Mouse (Mus musculus): ENCODE results near the gene Clba1. TPM values are rescaled to one million over a fixed set of nuclear protein-coding genes. Genes with fewer than 3 reads are reported as not detected.

The Clba1 gene
- total and polyA plus RNA-seq, 3 experiments = 4.1 to 14.3 (median 10.2) TPM

- no peak for DNase-seq
Measured at GRCm38 (mm10) chr12:112850344-112850743, 41.6 kb downstream of the Clba1 start.

- DNase-seq = peak; percentile 81
Measured at GRCm38 (mm10) chr12:112851116-112851515, 42.4 kb downstream of the Clba1 start.

GRCm38 (mm10) chr12:112853050-112853729, 44.5 kb downstream of the Clba1 start:
- DNase-seq = no peak

GRCm38 (mm10) chr12:112854610-112855333, 46.0 kb downstream of the Clba1 start:
- DNase-seq = no peak

GRCm38 (mm10) chr12:112856338-112856737, 47.6 kb downstream of the Clba1 start:
- no peak for DNase-seq

- no peak for DNase-seq
Measured at GRCm38 (mm10) chr12:112857021-112857925, 48.5 kb downstream of the Clba1 start.

- DNase-seq = no peak
Measured at GRCm38 (mm10) chr12:112858581-112859336, 50.0 kb downstream of the Clba1 start.

GRCm38 (mm10) chr12:112859930-112860329, 51.2 kb downstream of the Clba1 start:
- DNase-seq = no peak

GRCm38 (mm10) chr12:112860765-112861164, 52.0 kb downstream of the Clba1 start:
- no peak for DNase-seq

GRCm38 (mm10) chr12:112861911-112862321, 53.2 kb downstream of the Clba1 start:
- no peak for DNase-seq

- no peak for DNase-seq
Measured at GRCm38 (mm10) chr12:112864804-112865203, 56.1 kb downstream of the Clba1 start.

Other genes with a start within 250 kb of the Clba1 start
- gene Inf2, start 220.2 kb upstream of the Clba1 start, total RNA-seq (2021) = 10 to 100 TPM; 20.7 to 40.6 TPM
- gene Inf2, start 220.2 kb upstream of the Clba1 start, polyA plus RNA-seq (2012; rRNA removed) = 45.0 and 47.9 TPM in 2 replicates
- 10 to 100 TPM; 10.7 to 39.1 TPM for gene Adssl1, start 188.9 kb upstream of the Clba1 start, total RNA-seq (2021)
- 10.6 and 11.0 TPM in 2 replicates for gene Adssl1, start 188.9 kb upstream of the Clba1 start, polyA plus RNA-seq (2012; rRNA removed)
- 10 to 100 TPM; 23.6 to 53.6 TPM for gene Siva1, start 164.3 kb upstream of the Clba1 start, total RNA-seq (2021)
- 49.1 and 67.3 TPM in 2 replicates for gene Siva1, start 164.3 kb upstream of the Clba1 start, polyA plus RNA-seq (2012; rRNA removed)
- 100 to 1,000 TPM; 267 to 369 TPM for gene Akt1, start 134.1 kb upstream of the Clba1 start, total RNA-seq (2021)
- 291 and 463 TPM in 2 replicates for gene Akt1, start 134.1 kb upstream of the Clba1 start, polyA plus RNA-seq (2012; rRNA removed)
- gene Zbtb42, start 130.1 kb upstream of the Clba1 start, total RNA-seq (2021) = 10 to 100 TPM in 1 of 2 experiments, 1 to 10 TPM in 1; 5.5 to 15.8 TPM
- 25.5 and 32.6 TPM in 2 replicates for gene Zbtb42, start 130.1 kb upstream of the Clba1 start, polyA plus RNA-seq (2012; rRNA removed)
- 10 to 100 TPM; 48.8 to 52.1 TPM for gene Cep170b, start 88.5 kb upstream of the Clba1 start, total RNA-seq (2021)
- 49.0 and 52.5 TPM in 2 replicates for gene Cep170b, start 88.5 kb upstream of the Clba1 start, polyA plus RNA-seq (2012; rRNA removed)
- 10 to 100 TPM; 10.1 to 13.0 TPM for gene Pld4, start 48.3 kb upstream of the Clba1 start, total RNA-seq (2021)
- 28.0 and 29.5 TPM in 2 replicates for gene Pld4, start 48.3 kb upstream of the Clba1 start, polyA plus RNA-seq (2012; rRNA removed)
- gene Ahnak2, start 6.3 kb upstream of the Clba1 start, total RNA-seq (2021) = 10 to 100 TPM in 1 of 2 experiments, 1 to 10 TPM in 1; 3.6 to 10.0 TPM
- gene Ahnak2, start 6.3 kb upstream of the Clba1 start, polyA plus RNA-seq (2012; rRNA removed) = 1.7 and 2.2 TPM in 2 replicates
- 10 to 100 TPM; 11.0 to 13.0 TPM for gene Cdca4, start 20.5 kb downstream of the Clba1 start, total RNA-seq (2021)
- gene Cdca4, start 20.5 kb downstream of the Clba1 start, polyA plus RNA-seq (2012; rRNA removed) = 8.1 and 9.4 TPM in 2 replicates
- under 1 TPM; 0.26 to 0.59 TPM for gene Gpr132, start 59.3 kb downstream of the Clba1 start, total RNA-seq (2021)
- gene Gpr132, start 59.3 kb downstream of the Clba1 start, polyA plus RNA-seq (2012; rRNA removed) = 1.3 TPM in 2 replicates
- 1 to 10 TPM; 3.5 to 6.1 TPM for gene Jag2, start 120.8 kb downstream of the Clba1 start, total RNA-seq (2021)
- gene Jag2, start 120.8 kb downstream of the Clba1 start, polyA plus RNA-seq (2012; rRNA removed) = 12.8 and 25.8 TPM in 2 replicates
- gene Nudt14, start 133.2 kb downstream of the Clba1 start, total RNA-seq (2021) = 10 to 100 TPM; 24.6 to 34.4 TPM
- 35.4 and 45.9 TPM in 2 replicates for gene Nudt14, start 133.2 kb downstream of the Clba1 start, polyA plus RNA-seq (2012; rRNA removed)
- 10 to 100 TPM; 14.6 to 24.7 TPM for gene Btbd6, start 167.5 kb downstream of the Clba1 start, total RNA-seq (2021)
- 165 and 232 TPM in 2 replicates for gene Btbd6, start 167.5 kb downstream of the Clba1 start, polyA plus RNA-seq (2012; rRNA removed)
- gene Brf1, start 191.8 kb downstream of the Clba1 start, total RNA-seq (2021) = 10 to 100 TPM; 41.9 to 46.8 TPM
- 70.6 and 71.2 TPM in 2 replicates for gene Brf1, start 191.8 kb downstream of the Clba1 start, polyA plus RNA-seq (2012; rRNA removed)
- gene Pacs2, start 205.6 kb downstream of the Clba1 start, total RNA-seq (2021) = 10 to 100 TPM; 38.7 to 42.1 TPM
- gene Pacs2, start 205.6 kb downstream of the Clba1 start, polyA plus RNA-seq (2012; rRNA removed) = 51.9 and 66.9 TPM in 2 replicates